ENCODE assay signal across 8 mouse cellular contexts in the genomic region with DNA sequence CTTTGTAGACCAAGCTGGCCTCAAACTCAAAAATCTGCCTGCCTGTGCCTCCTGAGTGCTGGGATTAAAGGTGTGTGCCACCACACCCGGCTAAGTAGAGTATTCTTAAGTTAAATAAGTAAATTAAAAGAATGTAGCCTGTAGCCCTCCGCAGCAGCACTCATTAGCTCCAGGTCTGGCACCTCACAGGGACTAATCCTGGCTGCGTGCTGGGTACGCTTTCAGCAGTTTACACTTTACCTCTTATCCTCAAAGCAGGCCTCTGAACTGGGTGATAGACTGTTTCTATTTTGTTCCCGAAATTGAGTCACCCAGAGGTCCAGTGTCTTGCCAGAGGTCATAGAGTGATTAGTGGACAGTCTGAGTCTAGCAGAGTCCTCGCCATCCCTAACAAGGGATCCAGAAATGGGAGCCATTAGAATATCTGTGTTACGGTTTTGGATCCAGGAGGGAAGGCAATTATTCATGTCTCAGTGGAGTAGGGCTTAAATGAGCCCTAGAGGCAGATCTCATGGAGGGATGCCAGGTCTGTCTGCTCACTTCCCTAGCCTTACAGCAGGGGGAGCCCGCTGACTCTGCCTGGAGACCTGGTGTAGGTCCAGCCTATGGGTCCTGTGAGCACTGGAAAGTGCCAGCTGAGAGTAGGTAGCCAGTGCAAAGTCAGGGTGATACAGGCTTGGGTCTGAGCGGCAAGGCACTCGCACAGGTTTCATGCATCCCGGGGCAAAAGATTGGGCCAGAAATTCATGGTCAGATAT. TPM values are rescaled to one million over a fixed set of nuclear protein-coding genes. Genes with fewer than 3 reads are reported as not detected.
DNase-seq lines count a peak whose midpoint lies in the region; ATAC-seq and TF ChIP-seq lines count a peak whose summit lies in the region.

No protein-coding gene starts in this region.

- no peak for TF ChIP-seq POLR2A in cortical plate, adult 2 months (IDR thresholded peaks at IDR 0.05; ENCODE audit: extremely low read depth, insufficient read depth, low read length)

- peak; percentile 81 for ATAC-seq in inflammation-experienced regulatory T-cells, adult 6 months
- peak; percentile 95 for ATAC-seq in megakaryocyte-erythroid progenitor cell, adult 5-6 weeks (replicated peaks; ENCODE audit: low FRiP score, low TSS enrichment, poor library complexity, severe bottlenecking)

- no peak overlapping the region for H3K4me3 ChIP-seq in cortical plate, adult 2 months (ENCODE audit: insufficient read depth, low read length)

- H3K27ac ChIP-seq in cortical plate, adult 2 months (ENCODE audit: insufficient read depth, low read length) = no peak overlapping the region

- peak; percentile 92 for TF ChIP-seq CTCF in cortical plate, adult 2 months (IDR thresholded peaks at IDR 0.05; ENCODE audit: extremely low read depth, insufficient read depth, low read length)

- no peaks in the 10 kb centered on the region for H3K4me1 ChIP-seq in cortical plate, adult 2 months (ENCODE audit: control insufficient read depth, insufficient read depth, low read length)

- DNase-seq in T-cell, adult 2 months (ENCODE audit: low spot score) = peak; percentile 79
- peak; percentile 85 for DNase-seq in gastrocnemius, postnatal 10 days
- peak; percentile 86 for DNase-seq in left cerebral cortex, adult 8-10 months (ENCODE audit: low spot score in 2 of 2)
- peak; percentile 78 for DNase-seq in right cerebral cortex, postnatal 4 days
- peak; percentile 77 to 89 for DNase-seq in urinary bladder, postnatal 4 days (ENCODE audit: low spot score in 2 of 2)

RNA-seq across cellular contexts. Expression of a gene that starts 12.7 kb away (rescaled TPM):
- 29.1 and 30.2 TPM in 2 replicates for polyA plus RNA-seq in cortical plate, adult 2 months (2012; rRNA removed)
- total RNA-seq in gastrocnemius, postnatal 10 days (2021) = 10 to 100 TPM in 1 of 2 experiments, 1 to 10 TPM in 1; 8.5 to 11.0 TPM
- polyA plus RNA-seq in inflammation-experienced regulatory T-cells, adult 6 months (2017; shearing (Covaris generic)) = 1 to 10 TPM; 6.2 to 7.4 (median 6.8) TPM
- total RNA-seq in left cerebral cortex, adult 8-10 months (2022) = 10 to 100 TPM; 22.8 to 23.9 (median 23.3) TPM
- total RNA-seq in megakaryocyte-erythroid progenitor cell, adult 5-6 weeks (2014; fragmentation: Nextera tagmentation) = 23.5 and 27.2 TPM in 2 replicates
- total RNA-seq in megakaryocyte-erythroid progenitor cell, adult 5-6 weeks (2017) = 5.8 and 8.6 TPM in 2 replicates

RNA-seq across cellular contexts. Expression of a gene that starts 16.3 kb away (rescaled TPM):
- 1.1 and 1.5 TPM in 2 replicates for polyA plus RNA-seq in cortical plate, adult 2 months (2012; rRNA removed)
- total RNA-seq in gastrocnemius, postnatal 10 days (2021) = 10 to 100 TPM in 1 of 2 experiments, 1 to 10 TPM in 1; 1.2 to 96.6 TPM
- polyA plus RNA-seq in inflammation-experienced regulatory T-cells, adult 6 months (2017; shearing (Covaris generic)) = 1 to 10 TPM; 1.3 to 2.6 (median 2.6) TPM
- total RNA-seq in left cerebral cortex, adult 8-10 months (2022) = 1 to 10 TPM in 3 of 4 experiments, under 1 TPM in 1; 0.87 to 2.5 (median 1.5) TPM
- total RNA-seq in megakaryocyte-erythroid progenitor cell, adult 5-6 weeks (2014; fragmentation: Nextera tagmentation) = 7.1 TPM in 1 of 2 replicates, not detected in the other
- 0.65 and 2.0 TPM in 2 replicates for total RNA-seq in megakaryocyte-erythroid progenitor cell, adult 5-6 weeks (2017)

RNA-seq across cellular contexts. Expression of a gene that starts 36.3 kb away (rescaled TPM):
- 396 and 421 TPM in 2 replicates for polyA plus RNA-seq in cortical plate, adult 2 months (2012; rRNA removed)
- 1 to 10 TPM; 1.4 to 1.5 TPM for total RNA-seq in gastrocnemius, postnatal 10 days (2021)
- polyA plus RNA-seq in inflammation-experienced regulatory T-cells, adult 6 months (2017; shearing (Covaris generic)) = under 1 TPM in 2 of 3 experiments, not detected in 1; 0.21 to 0.33 TPM
- 100 to 1,000 TPM; 509 to 530 (median 524) TPM for total RNA-seq in left cerebral cortex, adult 8-10 months (2022)
- total RNA-seq in megakaryocyte-erythroid progenitor cell, adult 5-6 weeks (2014; fragmentation: Nextera tagmentation) = 0.35 TPM in 1 of 2 replicates, not detected in the other
- 0.34 and 0.61 TPM in 2 replicates for total RNA-seq in megakaryocyte-erythroid progenitor cell, adult 5-6 weeks (2017)

RNA-seq across cellular contexts. Expression of a gene that starts 45.2 kb away (rescaled TPM):
- polyA plus RNA-seq in cortical plate, adult 2 months (2012; rRNA removed) = 39.1 and 41.7 TPM in 2 replicates
- 10 to 100 TPM; 31.2 to 34.3 TPM for total RNA-seq in gastrocnemius, postnatal 10 days (2021)
- polyA plus RNA-seq in inflammation-experienced regulatory T-cells, adult 6 months (2017; shearing (Covaris generic)) = 100 to 1,000 TPM; 110 to 126 (median 112) TPM
- total RNA-seq in left cerebral cortex, adult 8-10 months (2022) = 10 to 100 TPM; 47.7 to 59.4 (median 52.0) TPM
- 59.0 and 61.7 TPM in 2 replicates for total RNA-seq in megakaryocyte-erythroid progenitor cell, adult 5-6 weeks (2014; fragmentation: Nextera tagmentation)
- total RNA-seq in megakaryocyte-erythroid progenitor cell, adult 5-6 weeks (2017) = 13.2 and 16.3 TPM in 2 replicates

Comparison
In these comparisons a context has a peak if more than half of its experiments do, and no peak if none do; other contexts are left out.
1. RNA of a gene that starts 36.3 kb away (total RNA-seq): 509 to 530 TPM in left cerebral cortex, adult 8-10 months; 1.4 to 1.5 TPM in gastrocnemius, postnatal 10 days and 0.34 to 0.61 TPM in megakaryocyte-erythroid progenitor cell, adult 5-6 weeks; every median in the first group is over 100 times any median in the second.
2. Peak in every context shown above with its lines, with median percentiles within 50 percentile points of each other: DNase-seq.